Mouse (Mus musculus): ENCODE data around the gene Cracr2a. TPM values are rescaled to one million over a fixed set of nuclear protein-coding genes. Genes with fewer than 3 reads are reported as not detected.

The Cracr2a gene
- polyA plus RNA-seq, 1 experiment from 2014 or later: 1.8 TPM

GRCm38 (mm10) chr6:127618686-127619085 lies 57.5 kb downstream of the Cracr2a start:
- ATAC-seq (replicated peaks; ENCODE audit: low FRiP score) (no peak), DNase-seq (ENCODE audit: low spot score) (no peak)
- H3K4me3 ChIP-seq (ENCODE audit: low read depth, low read length): no peak overlapping the region
- no peaks in the 10 kb centered on the region for H3K27me3 ChIP-seq (replicated peaks; ENCODE audit: control insufficient read depth, insufficient read depth, low read length)
- 80% methylated on average over 4 of the region's 4 CpGs for WGBS
- H3K4me2 ChIP-seq: no peak overlapping the region
- H3K4me1 ChIP-seq (replicated peaks; ENCODE audit: control insufficient read depth, insufficient read depth, low read length): no peaks in the 10 kb centered on the region
- H3K9me3 ChIP-seq (ENCODE audit: control insufficient read depth, low read length): no peaks in the 10 kb centered on the region
- H3K27ac ChIP-seq (ENCODE audit: low read depth, low read length): no peak overlapping the region
- no peaks in the 10 kb centered on the region for H3K36me3 ChIP-seq (ENCODE audit: control insufficient read depth, insufficient read depth, low read length)
- no peak overlapping the region for H3K9ac ChIP-seq (ENCODE audit: low read depth, low read length)

GRCm38 (mm10) chr6:127625135-127625534 lies 64.0 kb downstream of the Cracr2a start:
- no peak overlapping the region for H3K9ac ChIP-seq (ENCODE audit: low read depth, low read length)
- H3K4me2 ChIP-seq: no peak overlapping the region
- no peaks in the 10 kb centered on the region for H3K9me3 ChIP-seq (ENCODE audit: control insufficient read depth, low read length)
- H3K27ac ChIP-seq (ENCODE audit: low read depth, low read length): no peak overlapping the region
- no peaks in the 10 kb centered on the region for H3K4me1 ChIP-seq (replicated peaks; ENCODE audit: control insufficient read depth, insufficient read depth, low read length)
- peak; percentile 39 for DNase-seq (ENCODE audit: low spot score)
- no peak for ATAC-seq (replicated peaks; ENCODE audit: low FRiP score)
- H3K36me3 ChIP-seq (ENCODE audit: control insufficient read depth, insufficient read depth, low read length): no peaks in the 10 kb centered on the region
- no peak overlapping the region for H3K4me3 ChIP-seq (ENCODE audit: low read depth, low read length)
- no peaks in the 10 kb centered on the region for H3K27me3 ChIP-seq (replicated peaks; ENCODE audit: control insufficient read depth, insufficient read depth, low read length)
- WGBS: 29% methylated on average over 5 of the region's 5 CpGs

- no peaks in the 10 kb centered on the region for H3K9me3 ChIP-seq (ENCODE audit: control insufficient read depth, low read length)
- no peak overlapping the region for H3K9ac ChIP-seq (ENCODE audit: low read depth, low read length)
- no peaks in the 10 kb centered on the region for H3K27me3 ChIP-seq (replicated peaks; ENCODE audit: control insufficient read depth, insufficient read depth, low read length)
- no peak overlapping the region for H3K27ac ChIP-seq (ENCODE audit: low read depth, low read length)
- DNase-seq (ENCODE audit: low spot score): no peak
- WGBS: 77% methylated on average over 9 of the region's 9 CpGs
- no peak overlapping the region for H3K4me3 ChIP-seq (ENCODE audit: low read depth, low read length)
- H3K4me2 ChIP-seq: no peak overlapping the region
- H3K36me3 ChIP-seq (ENCODE audit: control insufficient read depth, insufficient read depth, low read length): no peaks in the 10 kb centered on the region
- no peak for ATAC-seq (replicated peaks; ENCODE audit: low FRiP score)
- H3K4me1 ChIP-seq (replicated peaks; ENCODE audit: control insufficient read depth, insufficient read depth, low read length): no peaks in the 10 kb centered on the region
Observed at GRCm38 (mm10) chr6:127627453-127627852, 66.3 kb downstream of the Cracr2a start.

- H3K4me2 ChIP-seq: no peak overlapping the region
- H3K4me3 ChIP-seq (ENCODE audit: low read depth, low read length): no peak overlapping the region
- H3K9me3 ChIP-seq (ENCODE audit: control insufficient read depth, low read length): no peaks in the 10 kb centered on the region
- no peaks in the 10 kb centered on the region for H3K27me3 ChIP-seq (replicated peaks; ENCODE audit: control insufficient read depth, insufficient read depth, low read length)
- 72% methylated on average over 2 of the region's 2 CpGs for WGBS
- no peaks in the 10 kb centered on the region for H3K36me3 ChIP-seq (ENCODE audit: control insufficient read depth, insufficient read depth, low read length)
- H3K9ac ChIP-seq (ENCODE audit: low read depth, low read length): no peak overlapping the region
- no peaks in the 10 kb centered on the region for H3K4me1 ChIP-seq (replicated peaks; ENCODE audit: control insufficient read depth, insufficient read depth, low read length)
- H3K27ac ChIP-seq (ENCODE audit: low read depth, low read length): no peak overlapping the region
- no peak for ATAC-seq (replicated peaks; ENCODE audit: low FRiP score)
- no peak for DNase-seq (ENCODE audit: low spot score)
Observed at GRCm38 (mm10) chr6:127629249-127629648, 68.1 kb downstream of the Cracr2a start.

- no peak for DNase-seq (ENCODE audit: low spot score)
- H3K4me1 ChIP-seq (replicated peaks; ENCODE audit: control insufficient read depth, insufficient read depth, low read length): no peaks in the 10 kb centered on the region
- 82% methylated on average over 2 of the region's 2 CpGs for WGBS
- H3K36me3 ChIP-seq (ENCODE audit: control insufficient read depth, insufficient read depth, low read length): no peaks in the 10 kb centered on the region
- ATAC-seq (replicated peaks; ENCODE audit: low FRiP score): no peak
- no peak overlapping the region for H3K9ac ChIP-seq (ENCODE audit: low read depth, low read length)
- no peak overlapping the region for H3K4me2 ChIP-seq
- no peaks in the 10 kb centered on the region for H3K9me3 ChIP-seq (ENCODE audit: control insufficient read depth, low read length)
- H3K4me3 ChIP-seq (ENCODE audit: low read depth, low read length): no peak overlapping the region
- H3K27ac ChIP-seq (ENCODE audit: low read depth, low read length): no peak overlapping the region
- H3K27me3 ChIP-seq (replicated peaks; ENCODE audit: control insufficient read depth, insufficient read depth, low read length): no peaks in the 10 kb centered on the region
Observed at GRCm38 (mm10) chr6:127634858-127635257, 73.7 kb downstream of the Cracr2a start.

- WGBS: 81% methylated on average over 9 of the region's 9 CpGs
- no peaks in the 10 kb centered on the region for H3K9me3 ChIP-seq (ENCODE audit: control insufficient read depth, low read length)
Observed at GRCm38 (mm10) chr6:127635462-127636189, 74.5 kb downstream of the Cracr2a start.

GRCm38 (mm10) chr6:127641077-127641801 lies 80.1 kb downstream of the Cracr2a start:
- 48% methylated on average over 8 of the region's 8 CpGs for WGBS
- Histone ChIP-seq H3K4me3 (ENCODE audit: low read depth, low read length) (no peak overlapping the region), H3K27me3 (replicated peaks; ENCODE audit: control insufficient read depth, insufficient read depth, low read length) (no peaks in the 10 kb centered on the region), H3K27ac (ENCODE audit: low read depth, low read length) (no peak overlapping the region), H3K9ac (ENCODE audit: low read depth, low read length) (no peak overlapping the region), H3K4me2 (no peak overlapping the region), H3K4me1 (replicated peaks; ENCODE audit: control insufficient read depth, insufficient read depth, low read length) (no peaks in the 10 kb centered on the region), H3K9me3 (ENCODE audit: control insufficient read depth, low read length) (no peaks in the 10 kb centered on the region), H3K36me3 (ENCODE audit: control insufficient read depth, insufficient read depth, low read length) (no peaks in the 10 kb centered on the region)
- ATAC-seq (replicated peaks; ENCODE audit: low FRiP score) (no peak), DNase-seq (ENCODE audit: low spot score) (no peak)

More at GRCm38 (mm10) chr6:127635462-127636189, 74.5 kb downstream of the Cracr2a start:
- DNase-seq (ENCODE audit: low spot score) (no peak), ATAC-seq (replicated peaks; ENCODE audit: low FRiP score) (no peak)
- H3K27ac ChIP-seq (ENCODE audit: low read depth, low read length): no peak overlapping the region
- no peak overlapping the region for H3K4me2 ChIP-seq
- H3K27me3 ChIP-seq (replicated peaks; ENCODE audit: control insufficient read depth, insufficient read depth, low read length): no peaks in the 10 kb centered on the region
- H3K4me3 ChIP-seq (ENCODE audit: low read depth, low read length): no peak overlapping the region
- H3K36me3 ChIP-seq (ENCODE audit: control insufficient read depth, insufficient read depth, low read length): no peaks in the 10 kb centered on the region
- H3K9ac ChIP-seq (ENCODE audit: low read depth, low read length): no peak overlapping the region
- no peaks in the 10 kb centered on the region for H3K4me1 ChIP-seq (replicated peaks; ENCODE audit: control insufficient read depth, insufficient read depth, low read length)

GRCm38 (mm10) chr6:127655988-127656387 lies 94.8 kb downstream of the Cracr2a start:
- 56% methylated on average over 4 of the region's 4 CpGs for WGBS
- Histone ChIP-seq H3K27me3 (replicated peaks; ENCODE audit: control insufficient read depth, insufficient read depth, low read length) (no peaks in the 10 kb centered on the region), H3K4me3 (ENCODE audit: low read depth, low read length) (no peak overlapping the region), H3K9ac (ENCODE audit: low read depth, low read length) (no peak overlapping the region), H3K9me3 (ENCODE audit: control insufficient read depth, low read length) (no peaks in the 10 kb centered on the region), H3K27ac (ENCODE audit: low read depth, low read length) (no peak overlapping the region), H3K4me2 (no peak overlapping the region), H3K4me1 (replicated peaks; ENCODE audit: control insufficient read depth, insufficient read depth, low read length) (no peaks in the 10 kb centered on the region), H3K36me3 (ENCODE audit: control insufficient read depth, insufficient read depth, low read length) (no peaks in the 10 kb centered on the region)
- DNase-seq (ENCODE audit: low spot score) (no peak), ATAC-seq (replicated peaks; ENCODE audit: low FRiP score) (no peak)

- H3K9me3 ChIP-seq (ENCODE audit: control insufficient read depth, low read length): no peaks in the 10 kb centered on the region
- DNase-seq (ENCODE audit: low spot score) (no peak), ATAC-seq (replicated peaks; ENCODE audit: low FRiP score) (no peak)
- H3K27me3 ChIP-seq (replicated peaks; ENCODE audit: control insufficient read depth, insufficient read depth, low read length): no peaks in the 10 kb centered on the region
- H3K4me3 ChIP-seq (ENCODE audit: low read depth, low read length): no peak overlapping the region
- H3K4me1 ChIP-seq (replicated peaks; ENCODE audit: control insufficient read depth, insufficient read depth, low read length): no peaks in the 10 kb centered on the region
- WGBS: 89% methylated on average over 11 of the region's 11 CpGs
- H3K4me2 ChIP-seq: no peak overlapping the region
- H3K36me3 ChIP-seq (ENCODE audit: control insufficient read depth, insufficient read depth, low read length): no peaks in the 10 kb centered on the region
- H3K9ac ChIP-seq (ENCODE audit: low read depth, low read length): no peak overlapping the region
- H3K27ac ChIP-seq (ENCODE audit: low read depth, low read length): no peak overlapping the region
Observed at GRCm38 (mm10) chr6:127657152-127657551, 96.0 kb downstream of the Cracr2a start.

Data from liver, embryonic 11.5 days (tissue).